Mouse (Mus musculus): ENCODE results near the gene Tpo.

Gene Tpo

DNA sequence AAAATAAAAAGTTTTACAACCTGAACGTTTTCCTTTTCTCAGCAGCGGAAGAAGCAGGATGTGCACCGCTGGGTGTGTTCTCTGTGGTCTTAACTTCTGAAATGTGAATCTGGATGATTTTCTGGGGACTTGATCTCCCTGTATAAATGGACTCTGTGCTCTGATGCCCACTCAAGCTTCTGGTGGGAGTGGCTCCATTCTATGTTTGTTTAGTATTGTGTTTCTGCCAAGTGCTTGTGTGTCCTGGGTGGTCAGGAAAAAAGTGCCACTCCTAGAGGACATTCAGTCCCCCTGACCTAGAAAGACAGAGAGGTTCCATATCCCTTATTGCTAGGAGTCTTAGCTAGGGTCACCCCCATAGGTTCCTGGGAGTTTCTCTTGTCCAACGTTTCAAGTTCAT, at the start of gene Tpo:
Tpo (minus strand) TSS at position 101 of the 400 bp plus-strand sequence.
- DNase-seq (ENCODE audit: low spot score) = no peak

DNA sequence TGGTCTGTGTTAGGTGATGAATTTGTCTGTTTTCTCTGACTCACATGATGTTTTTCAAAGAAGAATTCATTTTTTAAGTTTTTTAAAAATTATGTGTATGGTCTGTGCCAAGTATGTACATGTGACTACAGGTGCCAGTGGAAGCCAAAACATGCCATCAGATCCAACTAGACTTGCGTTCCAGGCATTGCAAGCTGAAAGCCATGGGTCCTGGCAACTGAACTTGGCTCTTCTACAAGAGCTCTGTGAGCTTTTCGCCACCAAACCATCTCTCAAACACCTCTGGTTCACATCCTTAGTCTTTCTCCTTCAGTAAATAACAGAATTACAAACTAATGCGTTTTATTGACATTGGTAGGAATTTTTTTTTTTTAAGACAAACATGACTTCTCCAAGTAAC, 49.3 kb upstream of the Tpo start:
- DNase-seq (ENCODE audit: low spot score) = no peak

DNA sequence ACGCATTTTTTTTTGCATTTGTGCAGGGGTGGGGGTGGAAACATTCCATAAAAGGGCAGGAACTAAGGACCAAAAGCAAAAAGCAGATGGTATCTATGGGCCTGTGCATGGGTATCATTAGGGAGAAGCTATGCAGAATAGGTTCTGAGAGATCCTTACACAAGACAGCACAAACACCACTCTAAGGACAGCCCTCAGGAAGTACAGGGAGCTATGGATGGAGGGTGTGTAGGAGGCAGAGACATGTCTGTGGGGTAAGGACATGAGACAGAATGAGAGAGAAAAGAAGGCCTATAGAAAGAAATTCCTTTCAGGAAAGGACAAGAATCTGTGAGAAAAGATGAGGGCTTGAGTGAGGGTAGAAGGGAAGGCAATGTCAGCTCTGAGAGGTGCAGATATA, 47.2 kb upstream of the Tpo start:
- no peak for DNase-seq (ENCODE audit: low spot score)

DNA sequence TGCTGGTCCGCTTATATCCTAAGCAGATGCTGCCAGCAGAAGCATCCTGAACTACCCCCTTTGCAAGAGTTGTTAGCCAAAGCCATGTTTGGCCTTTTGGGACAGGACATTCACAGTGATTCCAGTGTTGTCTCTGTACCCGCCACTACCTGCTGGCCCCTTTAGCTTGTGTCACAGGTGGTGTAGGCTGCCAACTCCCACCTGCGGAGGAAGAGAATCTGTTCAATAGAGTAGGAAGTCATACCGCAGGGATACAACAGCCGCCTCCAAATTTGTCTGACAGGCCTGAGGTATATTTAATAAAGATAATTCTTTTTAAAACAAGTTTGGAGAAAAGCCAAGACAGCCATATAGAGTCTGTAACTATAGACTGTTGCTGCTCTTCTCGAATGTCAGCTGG, 45.5 kb upstream of the Tpo start:
- DNase-seq (ENCODE audit: low spot score) = no peak

DNA sequence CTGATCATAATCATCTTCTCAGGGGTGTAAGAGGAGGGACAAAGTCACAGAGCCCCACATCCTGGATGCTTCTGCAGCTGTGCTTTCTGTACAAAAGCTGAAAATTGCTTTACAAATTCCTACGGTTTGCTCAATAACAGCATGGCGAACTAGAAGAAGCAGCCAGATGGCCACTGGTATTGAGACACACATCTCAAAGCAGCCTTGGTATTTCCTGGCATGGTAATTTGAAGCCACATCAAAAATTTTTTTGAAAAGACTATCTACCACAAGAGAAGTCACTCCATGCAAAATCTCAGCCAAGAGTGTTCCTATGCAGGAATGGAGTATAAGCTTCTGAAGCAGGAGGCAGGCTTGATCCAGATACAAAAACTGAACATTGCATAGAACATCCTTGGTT, 45.1 kb upstream of the Tpo start:
- no peak for DNase-seq (ENCODE audit: low spot score)

DNA sequence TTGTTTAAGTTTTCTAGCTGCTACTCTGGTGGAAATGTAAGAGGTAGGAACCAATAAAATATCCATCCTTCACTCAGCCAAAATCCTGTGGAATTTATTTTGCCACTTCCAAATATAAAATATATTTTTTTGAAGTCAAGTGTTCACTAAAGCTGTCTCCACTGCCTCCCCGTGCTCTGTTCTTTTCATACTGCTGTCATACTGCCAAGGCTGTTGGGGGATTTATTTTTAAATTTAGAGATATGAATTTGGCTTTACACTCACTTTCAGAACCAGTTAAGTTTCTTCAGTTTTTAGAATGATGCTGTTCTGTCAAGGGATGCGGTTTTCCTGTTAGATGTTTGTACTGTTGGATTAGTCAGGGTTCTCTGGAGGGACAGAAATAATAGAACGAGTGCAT, 36.1 kb upstream of the Tpo start:
- no peak for DNase-seq (ENCODE audit: low spot score)

DNA sequence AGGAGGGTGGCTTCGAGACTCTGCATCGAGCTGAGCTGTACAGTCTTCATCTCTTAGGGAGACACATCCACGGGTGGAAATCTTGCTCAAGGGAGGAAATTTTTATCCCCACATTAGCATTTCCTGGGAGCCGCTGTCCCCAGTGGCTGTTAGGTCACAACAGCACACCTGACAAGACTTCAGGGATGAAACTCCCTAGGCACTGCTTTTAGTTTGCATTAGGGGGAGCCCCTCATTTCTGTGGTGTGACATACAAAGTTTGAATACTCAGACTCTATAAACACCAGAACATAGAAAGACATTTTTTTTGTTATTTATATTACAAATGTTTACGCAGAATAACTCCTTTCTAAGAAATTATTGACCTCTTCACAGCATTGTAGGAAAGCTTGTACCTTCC, 32.1 kb upstream of the Tpo start:
- DNase-seq (ENCODE audit: low spot score) = no peak

DNA sequence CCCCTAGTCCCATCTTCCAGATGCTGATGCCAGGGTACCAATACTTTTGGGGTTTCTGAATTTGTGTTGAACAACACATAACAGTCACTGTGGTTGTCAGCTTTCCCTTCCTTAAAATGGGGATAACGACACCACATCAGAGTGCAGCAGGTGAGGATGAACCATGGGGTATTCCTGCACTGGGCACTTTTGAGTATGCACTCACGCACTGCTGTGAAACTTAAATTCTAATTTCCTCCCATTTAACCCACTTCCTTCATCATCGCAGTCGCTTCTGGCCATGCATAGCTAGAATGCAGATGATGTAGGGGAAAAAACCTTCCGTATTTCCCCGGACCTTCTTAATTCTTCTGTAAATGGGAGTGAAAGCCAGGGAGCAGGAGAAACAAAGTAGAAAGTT, 31.6 kb upstream of the Tpo start:
- no peak for DNase-seq (ENCODE audit: low spot score)

DNA sequence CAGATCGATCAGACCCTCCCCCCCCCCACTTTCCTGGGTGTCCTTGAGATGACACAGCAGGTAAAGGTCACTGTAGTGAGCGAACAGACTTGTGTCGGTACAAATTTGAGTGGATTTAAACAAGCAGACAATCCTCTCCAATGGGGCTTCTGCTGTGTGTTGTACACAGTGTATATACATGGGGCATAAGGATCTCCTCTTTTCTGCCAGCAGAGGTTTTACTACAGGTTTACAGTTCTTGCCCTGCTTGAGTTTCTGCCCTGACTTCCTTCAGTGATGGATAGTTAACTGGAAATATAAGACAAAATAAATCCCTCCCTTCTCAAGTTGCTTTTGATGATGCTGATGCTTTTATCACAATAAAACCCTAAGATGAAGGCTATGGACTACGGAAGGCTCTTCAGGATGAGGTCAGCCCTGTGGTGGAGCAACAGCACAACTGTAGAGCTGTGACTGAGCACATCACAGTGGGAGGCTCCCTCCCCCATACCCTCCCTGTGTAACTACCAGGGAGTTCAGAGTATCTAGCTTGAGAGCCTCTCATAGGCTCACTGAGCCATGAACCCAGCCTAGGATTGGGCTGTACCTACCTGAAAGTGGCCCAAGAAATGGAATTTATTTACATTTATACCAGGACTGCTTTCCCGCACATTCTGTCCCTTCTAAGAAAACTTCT, 29.4 kb upstream of the Tpo start:
- DNase-seq (ENCODE audit: low spot score) = no peak

DNA sequence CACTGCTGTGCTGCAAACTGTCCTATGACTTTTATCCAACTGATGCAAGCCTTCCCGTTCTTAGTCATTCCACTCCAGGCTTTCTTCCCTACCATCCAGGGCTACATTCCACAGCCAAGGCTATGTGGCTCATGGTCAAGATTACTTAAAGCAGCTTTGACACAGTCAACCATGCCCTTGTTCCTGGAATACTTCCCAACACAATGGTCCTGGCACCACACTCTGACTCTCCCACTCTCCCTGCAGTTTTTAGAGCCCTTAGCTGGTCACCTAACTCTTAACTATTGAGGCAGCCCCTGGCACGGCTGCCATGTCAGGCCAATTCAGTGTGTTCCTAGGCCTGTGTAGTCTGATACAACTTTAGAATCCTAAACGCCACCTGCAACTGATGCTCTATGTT, 28.1 kb upstream of the Tpo start:
- DNase-seq (ENCODE audit: low spot score) = peak; percentile 5

DNA sequence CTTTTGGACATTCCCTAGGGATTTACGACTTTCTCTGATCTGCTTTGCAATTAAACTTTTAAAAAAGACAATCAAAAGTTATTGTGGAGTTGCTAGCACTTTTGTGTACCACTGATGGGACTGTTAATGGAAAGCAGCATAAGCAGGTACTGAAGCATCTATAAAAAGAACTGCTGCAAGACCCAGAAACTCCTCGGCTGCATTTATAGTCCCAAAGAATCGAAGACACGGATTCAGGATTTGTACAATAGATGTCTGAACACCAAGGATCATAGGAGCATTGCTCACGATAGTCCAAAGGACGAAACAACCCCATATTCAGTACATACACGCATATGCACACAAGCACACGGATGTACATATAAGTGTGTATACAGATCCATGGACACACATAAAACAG, 27.4 kb upstream of the Tpo start:
- no peak for DNase-seq (ENCODE audit: low spot score)

DNA sequence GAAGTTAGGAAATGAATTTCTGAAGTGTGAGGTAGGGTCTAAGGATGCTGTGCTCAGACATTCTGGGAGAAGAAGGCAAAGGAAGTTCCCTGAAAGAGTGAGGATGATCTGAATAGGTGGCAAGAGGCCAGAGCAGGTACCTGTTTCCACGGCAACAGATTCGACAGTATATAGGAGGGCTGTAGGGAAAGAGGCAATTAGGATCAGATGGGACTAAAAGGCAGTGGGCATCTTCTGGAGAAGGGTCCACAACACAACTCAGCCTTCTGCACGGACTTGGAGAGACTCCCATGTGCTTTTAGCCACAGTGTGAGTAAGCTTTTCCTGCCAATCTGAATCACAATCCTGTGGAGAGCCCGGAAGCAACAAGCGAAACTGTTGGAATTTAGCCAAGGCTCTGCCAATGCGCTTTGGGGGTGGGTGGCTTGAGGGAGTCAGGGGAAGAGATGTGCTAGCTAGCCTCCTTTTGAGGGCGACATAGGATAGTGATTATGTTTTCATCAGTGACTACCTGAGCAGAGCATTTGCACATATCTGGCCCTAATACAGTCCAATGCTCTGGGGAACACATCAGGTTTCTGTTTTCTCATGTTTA, 21.8 kb upstream of the Tpo start:
- no peak for DNase-seq (ENCODE audit: low spot score)

DNA sequence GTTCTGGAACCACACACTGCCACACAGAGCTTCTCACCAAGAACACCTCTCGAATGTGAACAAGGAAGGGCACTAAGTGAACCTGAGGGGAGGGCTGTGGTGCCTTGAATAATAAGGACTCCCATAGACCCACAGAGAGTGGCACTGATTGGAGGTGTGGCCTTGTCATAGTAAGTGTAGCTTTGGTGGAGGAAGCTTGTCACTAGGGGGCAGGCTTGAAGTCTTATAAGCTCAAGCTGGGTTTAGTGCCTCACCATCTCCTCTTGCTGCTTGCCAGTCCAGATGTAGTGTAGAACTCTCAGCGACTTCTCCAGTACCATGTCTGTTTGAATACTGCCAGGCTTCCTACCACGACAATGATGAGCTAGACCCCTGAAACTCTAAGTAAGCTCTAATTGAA, 9.7 kb upstream of the Tpo start:
- no peak for DNase-seq (ENCODE audit: low spot score)

DNA sequence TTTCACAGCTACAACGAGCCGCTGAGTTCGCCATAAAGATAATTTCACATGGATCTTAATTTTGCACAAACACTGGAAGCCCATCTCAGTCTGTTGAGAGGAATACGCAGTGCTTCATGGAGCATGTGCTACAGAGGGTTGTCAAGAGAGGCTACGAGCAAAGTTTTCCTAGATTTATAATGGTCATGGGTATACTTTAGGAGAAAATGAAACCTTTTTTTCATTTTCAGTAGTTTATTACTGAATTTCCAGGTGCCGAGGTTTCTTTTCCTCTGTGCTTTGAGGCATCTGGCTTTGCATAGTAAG, 3.1 kb downstream of the Tpo start:
- DNase-seq (ENCODE audit: low spot score) = no peak

DNA sequence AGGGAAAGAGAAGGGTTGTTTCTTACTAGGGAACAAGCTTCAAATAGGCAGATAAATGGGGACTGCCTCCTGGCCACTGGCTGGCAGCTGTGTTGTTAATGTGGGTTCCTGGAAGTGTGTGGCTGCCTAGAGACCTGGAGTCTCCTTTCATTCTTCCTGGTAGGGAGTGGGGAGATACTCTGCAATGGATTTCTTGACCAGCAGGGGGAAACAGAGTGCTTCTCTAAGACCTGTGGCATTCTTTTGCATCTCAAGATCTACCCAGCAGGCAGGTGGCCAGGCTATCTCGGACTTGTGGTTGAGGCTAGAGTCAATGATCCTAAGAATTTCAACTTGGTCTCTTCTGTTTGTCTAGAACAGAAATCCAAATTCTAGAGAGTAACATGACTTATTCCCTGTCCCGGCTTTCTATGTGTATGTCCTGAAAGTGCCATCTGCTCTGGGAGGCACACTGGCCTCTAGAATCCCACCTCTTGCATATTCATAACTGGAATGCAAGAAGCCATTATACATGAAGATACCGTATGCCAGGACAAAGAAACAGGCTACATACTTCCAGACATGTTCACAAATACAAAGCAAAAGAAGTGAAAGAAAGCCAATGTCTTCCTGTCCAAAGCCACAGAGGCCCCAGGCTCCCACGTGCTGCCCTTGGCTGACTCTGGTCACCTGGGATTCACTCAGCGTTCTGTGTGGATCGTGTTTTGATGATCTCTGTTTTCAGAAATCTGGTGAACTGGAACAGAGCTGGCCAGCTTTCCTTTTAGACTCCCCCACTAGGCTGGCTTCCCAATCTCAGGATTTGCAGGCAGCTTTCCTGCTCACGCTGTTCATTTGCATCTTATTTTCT, 3.6 kb downstream of the Tpo start:
- DNase-seq (ENCODE audit: low spot score) = peak; percentile 21

DNA sequence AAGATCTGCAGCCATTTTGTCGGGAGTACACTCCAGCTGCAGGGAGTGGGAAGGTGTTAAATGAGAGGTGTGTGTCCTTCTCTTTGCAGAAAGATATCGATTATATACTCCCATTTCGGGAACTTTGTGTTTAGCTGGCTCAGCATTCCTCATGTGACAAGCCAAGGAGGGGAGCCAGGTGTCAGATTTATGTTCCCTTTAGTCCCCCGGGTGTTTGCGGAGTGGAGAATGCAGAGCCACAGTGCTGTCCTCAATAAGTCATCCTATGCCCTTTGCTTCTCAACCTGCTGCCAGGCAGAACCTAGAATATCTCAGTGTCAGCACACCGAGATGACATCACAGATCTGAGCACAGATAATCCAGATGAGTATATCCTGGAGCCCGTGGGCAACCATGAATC, 10.1 kb downstream of the Tpo start:
- no peak for DNase-seq (ENCODE audit: low spot score)

DNA sequence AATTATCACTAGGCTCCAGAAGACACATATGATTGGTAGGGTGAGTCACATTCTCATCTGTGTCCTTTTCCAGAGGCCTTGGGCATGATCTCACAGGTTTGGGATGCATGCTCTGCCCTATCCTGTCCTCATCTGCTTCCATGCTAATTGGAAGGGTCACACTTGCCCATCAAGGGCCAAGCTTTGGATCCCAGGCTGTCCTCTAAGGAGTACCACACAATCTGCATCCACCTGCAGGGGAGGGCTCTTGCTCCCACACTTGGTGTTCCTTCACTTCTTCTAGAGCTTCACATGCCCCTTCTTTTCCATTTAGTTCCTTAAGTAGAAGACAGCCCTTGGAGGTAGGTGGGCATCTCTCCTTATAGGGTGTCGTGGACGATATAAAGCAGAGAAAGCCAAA, 20.2 kb downstream of the Tpo start:
- no peak for DNase-seq (ENCODE audit: low spot score)

DNA sequence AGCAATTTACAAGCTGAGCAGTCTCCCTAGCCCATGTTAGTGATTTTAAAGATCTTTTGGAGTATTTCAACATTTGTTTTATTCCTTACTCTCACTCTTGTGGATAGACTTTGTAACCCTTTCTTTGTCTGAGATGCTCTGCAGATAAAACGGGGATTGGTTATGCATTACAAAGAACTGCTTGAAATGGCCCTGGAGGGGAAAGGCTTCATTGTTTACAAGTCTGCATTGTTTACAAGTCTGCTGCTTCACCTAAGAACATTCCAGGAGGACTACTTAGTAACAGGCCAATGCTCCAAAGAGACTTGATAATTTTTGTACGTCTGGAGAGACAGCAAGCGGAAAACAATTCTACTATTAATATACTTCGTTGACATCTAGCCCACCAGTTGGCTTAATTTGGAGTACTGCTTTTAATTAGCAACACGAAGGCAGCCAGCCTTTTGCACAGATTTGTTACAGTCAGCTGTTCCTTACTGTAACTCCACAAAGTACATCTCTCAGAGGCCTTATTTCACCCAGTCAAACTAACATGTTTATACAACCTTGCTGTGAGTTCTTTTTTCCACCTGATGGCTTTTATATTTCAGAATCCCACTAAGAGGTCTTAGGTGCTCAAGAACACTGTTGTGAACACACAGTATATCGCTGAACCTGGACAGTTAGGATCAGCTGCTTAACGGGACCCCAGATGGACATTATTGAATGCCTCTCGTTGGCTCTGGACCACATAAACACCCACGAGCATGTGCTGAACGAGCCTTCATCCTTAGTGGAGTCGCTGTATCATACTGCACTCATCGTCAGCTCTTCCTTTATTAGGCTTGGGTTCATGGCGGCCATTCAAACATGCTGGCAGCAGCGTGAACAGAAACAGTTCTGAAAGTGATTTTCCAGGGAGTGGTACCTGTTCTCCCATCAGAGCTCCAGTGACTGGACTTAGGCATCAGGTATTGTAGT, 22.5 kb downstream of the Tpo start:
- DNase-seq (ENCODE audit: low spot score) = no peak

DNA sequence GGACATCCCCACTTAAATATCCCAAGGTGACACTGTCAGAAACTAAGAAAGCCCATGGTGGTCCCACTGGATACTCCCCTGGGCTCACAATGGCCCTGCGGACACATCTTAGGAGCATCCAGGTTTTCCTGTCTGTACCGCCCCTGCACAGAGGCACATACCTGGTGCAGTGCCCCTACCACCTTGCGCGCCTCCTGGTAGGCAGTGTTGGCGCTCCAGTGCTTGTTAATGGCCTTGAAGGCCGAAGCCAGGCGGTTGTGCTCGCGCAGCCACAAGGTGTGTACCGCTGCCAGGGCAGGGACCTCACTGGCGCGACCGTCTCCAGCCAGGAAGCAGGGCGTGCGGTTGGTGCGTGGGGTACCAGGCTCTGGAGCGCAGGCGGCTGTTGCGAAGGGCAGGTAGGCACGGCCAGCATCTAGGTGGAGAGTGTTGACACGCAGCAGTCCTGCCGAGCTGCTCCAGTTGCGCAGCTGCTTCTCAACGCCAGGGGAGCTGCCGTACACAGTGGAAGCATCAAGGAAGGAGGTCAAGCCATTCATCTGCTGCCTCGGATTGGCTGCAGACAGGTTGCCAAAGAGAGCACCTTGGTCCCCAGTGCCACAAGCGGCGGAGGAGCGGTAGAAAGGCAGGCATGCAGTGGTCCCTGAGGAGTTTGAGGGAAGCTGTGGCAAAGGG, 29.4 kb downstream of the Tpo start:
- no peak for DNase-seq (ENCODE audit: low spot score)

DNA sequence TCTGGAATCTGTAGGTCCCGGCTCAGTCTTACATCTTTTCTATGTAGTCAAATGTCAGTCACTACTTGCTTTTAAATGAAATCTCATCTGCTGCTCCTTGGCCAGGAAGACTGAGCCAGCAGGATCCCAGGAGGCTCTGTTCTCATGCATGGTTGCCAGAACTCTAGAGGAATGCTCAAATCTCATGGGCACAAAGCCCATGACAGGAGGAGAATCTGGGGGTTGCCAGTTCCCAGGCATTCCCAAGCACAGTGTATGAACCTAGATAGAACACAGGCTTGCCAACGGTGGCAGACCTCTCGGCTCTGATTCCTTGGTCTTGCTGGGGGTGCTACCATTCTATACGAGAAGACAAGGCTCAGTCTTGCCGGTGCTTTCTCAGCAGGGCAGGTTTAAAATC, 40.3 kb downstream of the Tpo start:
- no peak for DNase-seq (ENCODE audit: low spot score)

DNA sequence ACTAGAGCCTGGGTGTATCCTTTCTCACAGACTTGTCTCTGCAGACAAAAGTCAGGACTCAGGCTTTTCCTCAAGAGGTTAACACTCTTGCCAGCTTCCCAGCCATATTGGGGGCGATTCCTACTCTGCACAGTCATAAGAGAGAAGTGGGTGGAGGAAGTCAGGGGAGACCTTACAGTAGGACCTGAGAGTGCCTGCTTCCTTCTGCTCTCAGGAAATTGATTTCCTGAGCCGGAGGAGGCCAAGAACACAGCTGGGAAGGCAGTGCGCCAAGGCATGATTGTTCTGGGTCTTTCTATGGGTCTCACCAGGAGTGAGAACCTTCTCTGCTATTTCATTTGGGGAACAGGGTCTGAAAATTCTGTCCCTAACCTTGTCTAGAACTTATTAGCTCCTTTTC, 48.5 kb downstream of the Tpo start:
- no peak for DNase-seq (ENCODE audit: low spot score)

DNA sequence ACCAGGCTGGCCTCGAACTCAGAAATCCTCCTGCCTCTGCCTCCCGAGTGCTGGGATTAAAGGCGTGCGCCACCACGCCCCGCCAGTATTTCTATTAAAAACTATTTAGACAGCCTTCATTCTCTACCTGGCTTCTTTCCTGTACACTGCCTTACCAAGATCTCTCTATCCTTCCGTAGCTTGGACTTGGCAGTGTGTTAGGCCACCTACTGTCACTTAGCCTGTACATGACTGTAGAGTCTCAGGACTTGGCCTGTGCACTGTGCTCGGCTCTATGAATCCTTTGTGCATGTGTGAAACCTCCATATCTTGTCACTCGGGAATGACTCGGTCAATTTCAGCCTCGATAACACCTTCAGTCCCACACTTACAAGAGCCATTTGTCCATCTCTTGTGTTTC, 55.4 kb downstream of the Tpo start:
- DNase-seq (ENCODE audit: low spot score) = no peak
